In the genomic region with DNA sequence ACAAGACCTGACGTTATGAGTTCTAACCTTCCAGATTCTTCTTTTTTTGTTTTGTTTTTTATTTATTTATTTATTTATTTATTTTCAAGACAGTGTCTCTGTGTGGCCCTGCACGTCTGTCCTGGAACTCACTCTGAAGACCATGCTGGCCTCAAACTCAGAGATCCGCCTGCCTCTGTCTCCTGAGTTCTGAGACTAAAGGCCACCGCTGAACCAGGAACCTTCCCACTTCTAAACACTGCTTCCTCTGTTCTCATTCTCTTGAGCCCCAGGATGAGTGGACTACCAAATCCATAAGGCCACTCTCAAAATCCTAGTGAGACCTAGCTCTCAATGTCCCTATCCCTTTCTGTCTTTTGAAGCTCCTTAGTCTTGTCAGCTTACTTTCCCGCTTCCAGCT, we compare ENCODE assay signal across 8 mouse cellular contexts. TPM values are rescaled to one million over a fixed set of nuclear protein-coding genes. Genes with fewer than 3 reads are reported as not detected.
DNase-seq lines count a peak whose midpoint lies in the region; ATAC-seq and TF ChIP-seq lines count a peak whose summit lies in the region.

No protein-coding gene starts in this region.

- ATAC-seq in intestine, embryonic 14.5 days (replicated peaks; ENCODE audit: low FRiP score, low TSS enrichment, low read depth) = no peak
- ATAC-seq in intestine, postnatal 0 days = no peak
- no peak for ATAC-seq in hindbrain, embryonic 14.5 days (ENCODE audit: low FRiP score)
- no peak for ATAC-seq in midbrain, embryonic 13.5 days
- ATAC-seq in erythroid progenitor cell, adult 5-6 weeks (replicated peaks; ENCODE audit: low FRiP score, poor library complexity, severe bottlenecking) = no peak

- H3K9me3 ChIP-seq in intestine, embryonic 14.5 days (ENCODE audit: control insufficient read depth, low read length) = no peaks in the 10 kb centered on the region
- no peaks in the 10 kb centered on the region for H3K9me3 ChIP-seq in intestine, postnatal 0 days (ENCODE audit: control insufficient read depth)
- H3K9me3 ChIP-seq in embryonic facial prominence, embryonic 10.5 days = no peaks in the 10 kb centered on the region
- H3K9me3 ChIP-seq in hindbrain, embryonic 14.5 days (ENCODE audit: control insufficient read depth, low read length) = no peaks in the 10 kb centered on the region
- H3K9me3 ChIP-seq in midbrain, embryonic 13.5 days = 0 out of 2 replicates have a peak, but pooled peaks cover 2% of the 10 kb centered on the region

- DNase-seq in intestine, embryonic 14.5 days (ENCODE audit: low spot score) = no peak
- no peak for DNase-seq in embryonic facial prominence, embryonic 10.5 days (ENCODE audit: low spot score)
- DNase-seq in hindbrain, embryonic 14.5 days (ENCODE audit: low spot score) = no peak
- DNase-seq in layer of hippocampus, adult 18-20 months (ENCODE audit: low spot score in 2 of 2) = no peak
- DNase-seq in frontal cortex, postnatal 14 days (ENCODE audit: low spot score in 2 of 2) = no peak

- H3K4me3 ChIP-seq in intestine, embryonic 14.5 days (ENCODE audit: low read depth, low read length) = no peak overlapping the region; the same call in 1 of the 2 replicates
- no peak overlapping the region for H3K4me3 ChIP-seq in intestine, postnatal 0 days (ENCODE audit: low read depth, low read length)
- peak overlapping the region; percentile 74 for H3K4me3 ChIP-seq in embryonic facial prominence, embryonic 10.5 days
- H3K4me3 ChIP-seq in hindbrain, embryonic 14.5 days (replicated peaks; ENCODE audit: low read length) = peak overlapping the region; percentile 97; the same call in 1 of the 2 replicates
- 0 out of 2 replicates have a peak overlapping the region, but pooled peaks have one; percentile 93 for H3K4me3 ChIP-seq in midbrain, embryonic 13.5 days (replicated peaks)

- no peak overlapping the region for H3K9ac ChIP-seq in intestine, embryonic 14.5 days (ENCODE audit: low read length)
- no peak overlapping the region for H3K9ac ChIP-seq in intestine, postnatal 0 days (ENCODE audit: low read depth, low read length)
- no peak overlapping the region; the same call in 1 of the 2 replicates for H3K9ac ChIP-seq in hindbrain, embryonic 14.5 days
- no peak overlapping the region for H3K9ac ChIP-seq in midbrain, embryonic 13.5 days (replicated peaks)

- H3K4me2 ChIP-seq in intestine, embryonic 14.5 days (ENCODE audit: low read length) = peak overlapping the region; percentile 73
- H3K4me2 ChIP-seq in intestine, postnatal 0 days (replicated peaks; ENCODE audit: low read depth) = no peak overlapping the region; the same call in 1 of the 2 replicates
- H3K4me2 ChIP-seq in hindbrain, embryonic 14.5 days (replicated peaks) = peak overlapping the region; percentile 62
- peak overlapping the region; percentile 57 for H3K4me2 ChIP-seq in midbrain, embryonic 13.5 days (replicated peaks)

- H3K36me3 ChIP-seq in intestine, embryonic 14.5 days (ENCODE audit: control insufficient read depth, insufficient read depth, low read length) = 0 out of 2 replicates have a peak, but pooled peaks cover 3% of the 10 kb centered on the region
- no peaks in the 10 kb centered on the region for H3K36me3 ChIP-seq in intestine, postnatal 0 days (ENCODE audit: control insufficient read depth, insufficient read depth)
- peaks cover 11% of the 10 kb centered on the region for H3K36me3 ChIP-seq in embryonic facial prominence, embryonic 10.5 days (replicated peaks)
- H3K36me3 ChIP-seq in hindbrain, embryonic 14.5 days (replicated peaks; ENCODE audit: control insufficient read depth, insufficient read depth) = no peaks in the 10 kb centered on the region
- 0 out of 2 replicates have a peak, but pooled peaks cover 6% of the 10 kb centered on the region for H3K36me3 ChIP-seq in midbrain, embryonic 13.5 days

- WGBS in intestine, embryonic 14.5 days = 76% methylated on average over 5 of the region's 5 CpGs
- 84% methylated on average over 5 of the region's 5 CpGs for WGBS in intestine, postnatal 0 days
- WGBS in embryonic facial prominence, embryonic 10.5 days = 79% methylated on average over 5 of the region's 5 CpGs
- WGBS in hindbrain, embryonic 14.5 days = 78% methylated on average over 5 of the region's 5 CpGs
- 82% methylated on average over 5 of the region's 5 CpGs for WGBS in midbrain, embryonic 13.5 days

- peaks cover 16% of the 10 kb centered on the region for H3K4me1 ChIP-seq in intestine, embryonic 14.5 days (replicated peaks; ENCODE audit: control insufficient read depth, insufficient read depth, low read length)
- no peaks in the 10 kb centered on the region for H3K4me1 ChIP-seq in intestine, postnatal 0 days (replicated peaks; ENCODE audit: control insufficient read depth, insufficient read depth, low read length)
- peaks cover 51% of the 10 kb centered on the region for H3K4me1 ChIP-seq in embryonic facial prominence, embryonic 10.5 days
- H3K4me1 ChIP-seq in hindbrain, embryonic 14.5 days (replicated peaks; ENCODE audit: control insufficient read depth, insufficient read depth, low read length) = peaks cover 22% of the 10 kb centered on the region
- H3K4me1 ChIP-seq in midbrain, embryonic 13.5 days (replicated peaks) = peaks cover 35% of the 10 kb centered on the region

- no peak for TF ChIP-seq CTCF in intestine, postnatal 0 days (IDR thresholded peaks at IDR 0.05; ENCODE audit: low read depth)

- H3K27ac ChIP-seq in intestine, embryonic 14.5 days (ENCODE audit: low read depth) = 0 out of 2 replicates have a peak overlapping the region, but pooled peaks have one; percentile 79
- no peak overlapping the region for H3K27ac ChIP-seq in intestine, postnatal 0 days (ENCODE audit: low read depth, low read length)
- H3K27ac ChIP-seq in embryonic facial prominence, embryonic 10.5 days (replicated peaks) = peak overlapping the region; percentile 48; the same call in 1 of the 2 replicates
- peak overlapping the region; percentile 80 for H3K27ac ChIP-seq in hindbrain, embryonic 14.5 days
- peak overlapping the region; percentile 85; the same call in 1 of the 2 replicates for H3K27ac ChIP-seq in midbrain, embryonic 13.5 days

- no peaks in the 10 kb centered on the region for H3K27me3 ChIP-seq in intestine, embryonic 14.5 days (replicated peaks; ENCODE audit: control insufficient read depth, insufficient read depth, low read length)
- H3K27me3 ChIP-seq in intestine, postnatal 0 days (replicated peaks; ENCODE audit: control insufficient read depth, insufficient read depth, low read length) = no peaks in the 10 kb centered on the region
- H3K27me3 ChIP-seq in embryonic facial prominence, embryonic 10.5 days (replicated peaks; ENCODE audit: low read depth, poor library complexity, severe bottlenecking) = peaks cover 22% of the 10 kb centered on the region
- peaks cover 9% of the 10 kb centered on the region; the same call in 1 of the 2 replicates for H3K27me3 ChIP-seq in hindbrain, embryonic 14.5 days (ENCODE audit: control insufficient read depth, insufficient read depth, low read length)
- H3K27me3 ChIP-seq in midbrain, embryonic 13.5 days = 0 out of 2 replicates have a peak, but pooled peaks cover 4% of the 10 kb centered on the region

RNA-seq across cellular contexts. Expression of gene Mylpf, which starts 1.2 kb away (rescaled TPM):
- 10.8 and 12.9 TPM in 2 replicates for polyA plus RNA-seq in intestine, embryonic 14.5 days (2014; fragmentation: Nextera tagmentation; extraction: Ambion mirVana)
- 10.7 and 12.3 TPM in 2 replicates for polyA plus RNA-seq in intestine, postnatal 0 days (2015; fragmentation: Nextera tagmentation; extraction: Ambion mirVana)
- 9.3 and 10.7 TPM in 2 replicates for polyA plus RNA-seq in embryonic facial prominence, embryonic 10.5 days (2016; fragmentation: Nextera tagmentation; extraction: Ambion mirVana)
- polyA plus RNA-seq in hindbrain, embryonic 14.5 days (2014; fragmentation: Nextera tagmentation; extraction: Ambion mirVana) = 2.2 and 2.8 TPM in 2 replicates
- polyA plus RNA-seq in midbrain, embryonic 13.5 days (2015; fragmentation: Nextera tagmentation; extraction: Ambion mirVana) = 8.5 and 9.0 TPM in 2 replicates
- total RNA-seq in layer of hippocampus, adult 18-20 months (2021) = 1 to 10 TPM; 1.7 to 2.2 TPM
- total RNA-seq in erythroid progenitor cell, adult 5-6 weeks (2015; ENCODE audit: low replicate concordance) = 24.3 and 28.1 TPM in 2 replicates
- total RNA-seq in erythroid progenitor cell, adult 5-6 weeks (2017; ENCODE audit: low replicate concordance) = 25.7 and 48.9 TPM in 2 replicates

RNA-seq across cellular contexts. Expression of gene Tbc1d10b, which starts 1.6 kb away (rescaled TPM):
- 21.3 and 21.4 TPM in 2 replicates for polyA plus RNA-seq in intestine, embryonic 14.5 days (2014; fragmentation: Nextera tagmentation; extraction: Ambion mirVana)
- polyA plus RNA-seq in intestine, postnatal 0 days (2015; fragmentation: Nextera tagmentation; extraction: Ambion mirVana) = 15.0 and 17.1 TPM in 2 replicates
- 31.3 and 34.4 TPM in 2 replicates for polyA plus RNA-seq in embryonic facial prominence, embryonic 10.5 days (2016; fragmentation: Nextera tagmentation; extraction: Ambion mirVana)
- polyA plus RNA-seq in hindbrain, embryonic 14.5 days (2014; fragmentation: Nextera tagmentation; extraction: Ambion mirVana) = 24.6 and 33.0 TPM in 2 replicates
- polyA plus RNA-seq in midbrain, embryonic 13.5 days (2015; fragmentation: Nextera tagmentation; extraction: Ambion mirVana) = 30.0 and 30.7 TPM in 2 replicates
- total RNA-seq in layer of hippocampus, adult 18-20 months (2021) = 100 to 1,000 TPM in 1 of 2 experiments, 10 to 100 TPM in 1; 93.5 to 106 TPM
- 25.6 and 36.4 TPM in 2 replicates for total RNA-seq in erythroid progenitor cell, adult 5-6 weeks (2015; ENCODE audit: low replicate concordance)
- 85.3 and 173 TPM in 2 replicates for total RNA-seq in erythroid progenitor cell, adult 5-6 weeks (2017; ENCODE audit: low replicate concordance)

RNA-seq across cellular contexts. Expression of gene Cd2bp2, which starts 14.0 kb away (rescaled TPM):
- polyA plus RNA-seq in intestine, embryonic 14.5 days (2014; fragmentation: Nextera tagmentation; extraction: Ambion mirVana) = 44.4 and 46.9 TPM in 2 replicates
- 29.2 and 30.2 TPM in 2 replicates for polyA plus RNA-seq in intestine, postnatal 0 days (2015; fragmentation: Nextera tagmentation; extraction: Ambion mirVana)
- polyA plus RNA-seq in embryonic facial prominence, embryonic 10.5 days (2016; fragmentation: Nextera tagmentation; extraction: Ambion mirVana) = 89.9 and 93.4 TPM in 2 replicates
- polyA plus RNA-seq in hindbrain, embryonic 14.5 days (2014; fragmentation: Nextera tagmentation; extraction: Ambion mirVana) = 63.7 and 64.9 TPM in 2 replicates
- polyA plus RNA-seq in midbrain, embryonic 13.5 days (2015; fragmentation: Nextera tagmentation; extraction: Ambion mirVana) = 90.8 and 96.1 TPM in 2 replicates
- total RNA-seq in layer of hippocampus, adult 18-20 months (2021) = 100 to 1,000 TPM in 1 of 2 experiments, 10 to 100 TPM in 1; 87.8 to 105 TPM
- total RNA-seq in erythroid progenitor cell, adult 5-6 weeks (2015; ENCODE audit: low replicate concordance) = 18.7 and 25.2 TPM in 2 replicates
- total RNA-seq in erythroid progenitor cell, adult 5-6 weeks (2017; ENCODE audit: low replicate concordance) = 43.6 and 63.3 TPM in 2 replicates

RNA-seq across cellular contexts. Expression of gene Zfp553, which starts 23.0 kb away (rescaled TPM):
- 16.8 and 18.5 TPM in 2 replicates for polyA plus RNA-seq in intestine, embryonic 14.5 days (2014; fragmentation: Nextera tagmentation; extraction: Ambion mirVana)
- 7.4 and 7.6 TPM in 2 replicates for polyA plus RNA-seq in intestine, postnatal 0 days (2015; fragmentation: Nextera tagmentation; extraction: Ambion mirVana)
- polyA plus RNA-seq in embryonic facial prominence, embryonic 10.5 days (2016; fragmentation: Nextera tagmentation; extraction: Ambion mirVana) = 73.5 and 75.8 TPM in 2 replicates
- polyA plus RNA-seq in hindbrain, embryonic 14.5 days (2014; fragmentation: Nextera tagmentation; extraction: Ambion mirVana) = 25.0 TPM in 2 replicates
- 69.3 and 75.4 TPM in 2 replicates for polyA plus RNA-seq in midbrain, embryonic 13.5 days (2015; fragmentation: Nextera tagmentation; extraction: Ambion mirVana)
- total RNA-seq in layer of hippocampus, adult 18-20 months (2021) = 10 to 100 TPM; 22.4 TPM
- 2.5 and 2.9 TPM in 2 replicates for total RNA-seq in erythroid progenitor cell, adult 5-6 weeks (2015; ENCODE audit: low replicate concordance)
- total RNA-seq in erythroid progenitor cell, adult 5-6 weeks (2017; ENCODE audit: low replicate concordance) = 0.77 and 10.0 TPM in 2 replicates

RNA-seq across cellular contexts. Expression of gene Sept1, which starts 23.1 kb away (rescaled TPM):
- polyA plus RNA-seq in intestine, embryonic 14.5 days (2014; fragmentation: Nextera tagmentation; extraction: Ambion mirVana) = 12.9 and 14.4 TPM in 2 replicates
- polyA plus RNA-seq in intestine, postnatal 0 days (2015; fragmentation: Nextera tagmentation; extraction: Ambion mirVana) = 6.3 and 6.6 TPM in 2 replicates
- polyA plus RNA-seq in embryonic facial prominence, embryonic 10.5 days (2016; fragmentation: Nextera tagmentation; extraction: Ambion mirVana) = 27.3 and 30.0 TPM in 2 replicates
- 8.3 and 9.2 TPM in 2 replicates for polyA plus RNA-seq in hindbrain, embryonic 14.5 days (2014; fragmentation: Nextera tagmentation; extraction: Ambion mirVana)
- 27.1 and 28.3 TPM in 2 replicates for polyA plus RNA-seq in midbrain, embryonic 13.5 days (2015; fragmentation: Nextera tagmentation; extraction: Ambion mirVana)
- 1 to 10 TPM; 5.9 to 7.9 TPM for total RNA-seq in layer of hippocampus, adult 18-20 months (2021)
- total RNA-seq in erythroid progenitor cell, adult 5-6 weeks (2015; ENCODE audit: low replicate concordance) = 36.0 and 65.2 TPM in 2 replicates
- total RNA-seq in erythroid progenitor cell, adult 5-6 weeks (2017; ENCODE audit: low replicate concordance) = 24.0 and 44.4 TPM in 2 replicates

Comparison
In these comparisons a context has a peak if more than half of its experiments do, and no peak if none do; other contexts are left out.
1. H3K4me3 ChIP-seq: peak in embryonic facial prominence, embryonic 10.5 days (single experiment), hindbrain, embryonic 14.5 days (single experiment) and midbrain, embryonic 13.5 days (single experiment); none in intestine, embryonic 14.5 days (single experiment) and intestine, postnatal 0 days (single experiment).